Mouse (Mus musculus) kidney, adult 2 months (tissue): ENCODE measurements around the gene Kcna6.

Source experiments
- CTCF ChIP-seq: fragments of 200-500 bp; conservative IDR thresholded peaks from 2 replicates; pipeline ENCODE4 v1.5.1; 2011; ENCODE audit warnings: low read depth, mild to moderate bottlenecking, control low read depth, low read length, moderate library complexity, mixed read lengths; ENCODE audit not compliant: insufficient read depth, insufficient read length
- POLR2A ChIP-seq: fragments of 200-500 bp; IDR thresholded peaks from one replicate; pipeline ENCODE4 v1.6.1; 2011; ENCODE audit warnings: low read depth, low read length, control low read depth

- no peak for TF ChIP-seq CTCF
- TF ChIP-seq POLR2A: no peak
Measured at GRCm38 (mm10) chr6:126752520-126752919, 12.0 kb upstream of the Kcna6 start.
